Mouse (Mus musculus): Measurements from ENCODE around the gene Agtpbp1.
"Not testable (repeated sequence)": the region's sequence is repeated elsewhere in the genome, so short reads cannot be mapped to it uniquely, and the experiment has no call there.

Gene Agtpbp1

DNA sequence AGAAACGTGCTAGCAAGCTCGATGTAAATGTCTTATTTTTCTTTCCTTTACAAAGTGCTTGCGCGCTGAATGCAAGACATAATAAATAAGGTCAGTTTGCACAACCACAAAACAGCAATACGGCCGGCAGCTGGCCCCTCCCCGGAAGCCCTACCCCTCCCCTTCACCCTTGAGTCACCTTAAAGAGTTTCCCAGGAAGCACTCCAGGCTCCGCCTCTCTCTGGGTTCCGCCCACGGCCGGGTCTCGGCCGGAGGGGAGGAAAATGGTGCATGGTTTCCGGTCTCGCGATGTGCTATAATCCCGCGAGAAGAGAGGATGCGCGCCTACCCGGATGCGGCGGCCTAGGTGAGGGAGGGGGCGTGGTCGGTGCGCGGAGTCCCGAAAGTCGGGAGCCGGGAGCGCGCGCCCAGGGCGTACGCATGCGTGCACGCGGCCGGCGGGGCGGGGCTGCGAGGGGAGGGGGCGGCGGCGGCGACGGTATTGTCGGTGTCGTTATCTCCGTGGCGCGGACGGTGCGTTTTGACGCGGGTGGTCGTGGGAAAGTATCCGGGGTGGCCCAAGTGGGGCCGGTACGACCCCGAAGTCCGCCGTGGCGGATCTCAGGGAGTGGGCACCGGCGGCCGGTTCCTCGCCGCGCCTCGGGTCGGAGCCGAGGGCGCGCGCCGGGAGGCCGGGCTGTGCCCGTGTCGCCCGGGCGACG is at the start of gene Agtpbp1, which contains the start of gene Naa35:
Gene Agtpbp1, minus strand, starts transcription at position 281 of the 701 bp plus-strand sequence.
Gene Naa35, plus strand, starts transcription at position 313 of the 701 bp plus-strand sequence.
- DNase-seq: peak; percentile 99

DNA sequence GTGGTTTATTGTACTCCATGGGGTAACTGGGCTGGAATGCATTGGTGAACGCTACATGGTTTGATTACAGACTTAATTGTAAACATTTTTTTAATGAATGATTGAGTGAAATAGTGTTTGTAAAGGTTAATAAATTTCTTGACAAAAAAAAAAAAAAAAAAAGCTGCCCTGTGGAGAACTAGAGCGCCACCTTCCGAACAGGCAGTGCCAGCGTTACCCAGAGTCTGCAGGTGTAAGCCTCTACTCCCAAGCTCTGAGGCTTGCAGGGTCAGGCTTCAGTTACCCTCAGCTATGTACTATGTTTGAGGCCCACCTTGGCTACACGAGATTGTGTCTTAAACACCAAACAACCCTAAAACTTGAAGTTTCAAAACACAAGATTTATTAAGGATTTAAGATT is 49.6 kb upstream of the Agtpbp1 start:
- DNase-seq: no peak

DNA sequence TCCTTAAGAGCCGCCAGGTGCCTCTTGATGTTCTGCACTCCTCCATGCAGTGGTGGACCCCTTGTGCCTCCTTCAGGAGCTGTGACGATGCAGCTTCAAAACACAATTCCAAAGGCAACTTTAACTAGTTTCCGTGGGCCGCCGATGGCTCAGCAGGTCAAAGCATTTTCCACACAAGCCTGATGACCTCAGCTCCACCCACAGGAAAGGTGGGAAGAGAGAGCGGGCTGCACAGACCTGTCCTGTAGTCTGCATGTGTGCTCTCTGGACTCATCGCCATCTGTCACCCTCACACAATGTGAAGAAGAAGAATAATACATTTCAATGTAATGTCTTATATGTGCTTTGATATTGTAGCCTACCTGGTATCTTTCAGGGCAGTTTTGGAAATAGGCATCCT is 41.7 kb upstream of the Agtpbp1 start:
- DNase-seq: no peak

DNA sequence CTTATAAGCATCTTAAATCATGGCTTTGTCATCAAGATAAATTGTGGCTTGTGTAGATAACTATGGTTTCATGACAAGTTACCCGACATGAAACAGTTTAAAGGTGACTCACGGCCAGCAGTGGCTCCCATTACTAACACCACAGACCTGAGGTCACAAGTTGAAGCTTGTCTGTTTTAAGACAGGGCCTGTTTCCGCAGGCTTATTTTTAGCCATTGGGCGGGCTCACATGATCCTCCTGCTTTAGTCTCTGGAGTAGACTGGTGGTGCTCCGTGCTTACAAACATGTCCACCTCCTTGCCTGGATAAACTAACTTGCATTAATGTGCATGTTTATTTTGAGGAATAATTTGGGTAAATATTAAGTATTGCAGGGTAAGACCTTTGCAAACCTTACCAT is 39.9 kb upstream of the Agtpbp1 start:
- DNase-seq: no peak

DNA sequence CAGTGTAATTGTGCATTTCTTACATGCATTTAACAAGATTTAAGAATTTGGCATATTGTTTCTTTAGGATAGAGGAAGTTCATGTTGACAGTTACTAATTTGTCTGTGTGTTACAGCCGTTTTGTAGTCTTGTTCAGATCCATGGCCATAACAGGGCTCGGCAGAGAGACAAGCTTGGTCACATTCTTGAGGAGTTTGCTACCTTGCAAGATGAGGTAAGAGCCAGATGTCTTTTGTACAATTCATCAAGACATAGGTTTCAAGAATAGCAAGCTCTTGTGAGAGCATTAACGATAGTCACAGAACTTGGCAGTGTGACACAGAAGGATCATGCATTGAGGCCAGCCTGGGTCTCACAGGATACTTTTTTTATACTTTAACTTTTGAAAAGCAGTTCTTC is 39.4 kb upstream of the Agtpbp1 start:
- DNase-seq: no peak

DNA sequence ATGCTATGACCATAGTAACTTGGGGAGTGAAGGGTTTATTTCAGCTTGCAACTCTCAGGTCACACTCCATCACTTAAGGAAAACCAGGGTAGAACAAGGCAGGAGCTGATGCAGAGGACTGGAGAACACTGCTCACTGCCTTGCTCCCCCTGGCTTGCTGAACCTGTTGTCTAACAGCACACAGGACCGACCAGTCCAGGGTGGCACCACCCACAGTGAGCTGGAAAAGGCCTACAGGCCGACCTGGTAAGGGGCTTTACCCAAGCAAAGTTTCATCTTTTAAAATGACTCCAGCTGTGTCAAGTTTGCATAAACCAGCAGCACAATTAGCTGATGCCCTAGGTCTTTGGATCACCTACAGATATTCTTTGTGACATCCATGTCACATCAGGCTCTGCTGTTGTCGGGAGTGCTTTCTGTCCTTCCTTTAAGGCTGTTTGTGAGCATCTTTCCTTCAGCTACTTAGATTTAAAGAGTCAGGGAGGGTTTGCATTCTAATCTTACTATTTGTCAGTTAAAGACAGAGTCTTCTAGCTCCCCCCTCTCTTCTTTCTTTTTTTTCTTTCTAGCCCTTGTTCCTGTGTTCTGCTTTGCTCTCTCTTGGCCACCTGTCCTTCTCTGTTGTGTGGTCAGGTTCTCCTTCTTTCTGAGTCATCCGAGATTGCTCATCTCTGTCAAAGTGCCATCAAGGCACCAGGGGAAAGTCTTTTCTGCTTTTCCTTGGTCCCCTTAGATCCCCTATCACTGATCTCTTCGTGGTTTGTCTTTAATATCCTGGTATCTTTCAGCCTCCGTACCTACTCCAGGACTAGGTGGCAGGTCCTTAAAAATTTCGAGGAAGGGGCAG is 36.8 kb upstream of the Agtpbp1 start:
- no peak for DNase-seq

DNA sequence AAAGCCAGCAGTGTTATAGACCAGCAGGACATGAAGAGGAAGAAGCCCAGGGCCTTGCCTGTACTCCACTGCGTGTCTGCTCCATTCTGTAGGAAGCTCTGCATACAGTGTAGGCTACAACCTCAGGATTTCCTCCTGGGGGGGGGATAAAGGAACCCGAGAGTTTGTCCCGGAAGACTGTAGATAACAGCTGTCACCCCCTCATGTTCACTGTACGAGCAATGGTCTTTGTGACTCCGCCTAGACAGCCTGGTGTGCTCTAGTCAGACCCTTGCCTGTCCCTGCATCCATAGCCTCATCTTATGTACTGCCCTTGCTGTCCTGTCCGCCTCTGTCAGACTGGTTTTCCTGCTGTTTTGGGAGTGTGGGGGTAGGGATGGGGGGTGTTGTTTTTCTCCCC is 33.4 kb upstream of the Agtpbp1 start:
- no peak for DNase-seq

DNA sequence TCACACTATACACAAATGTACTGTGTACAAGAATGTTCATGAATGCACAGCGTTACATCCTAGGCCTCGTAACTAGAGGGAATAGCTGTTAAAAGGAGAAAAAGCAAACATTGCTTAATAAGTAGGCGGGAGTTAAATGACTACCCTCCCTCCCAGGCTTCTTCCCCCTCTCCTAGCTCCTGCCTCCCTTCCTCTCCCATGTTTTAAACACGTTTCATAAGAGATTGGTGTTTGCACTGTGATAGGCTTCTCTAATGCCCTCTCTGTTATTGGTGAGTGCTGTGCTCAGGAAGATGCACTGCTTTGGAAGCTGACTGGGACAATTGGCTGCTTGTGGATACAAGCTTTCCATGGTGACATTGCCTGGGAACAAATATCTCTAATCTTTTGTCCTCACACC is 30.5 kb upstream of the Agtpbp1 start:
- no peak for DNase-seq

DNA sequence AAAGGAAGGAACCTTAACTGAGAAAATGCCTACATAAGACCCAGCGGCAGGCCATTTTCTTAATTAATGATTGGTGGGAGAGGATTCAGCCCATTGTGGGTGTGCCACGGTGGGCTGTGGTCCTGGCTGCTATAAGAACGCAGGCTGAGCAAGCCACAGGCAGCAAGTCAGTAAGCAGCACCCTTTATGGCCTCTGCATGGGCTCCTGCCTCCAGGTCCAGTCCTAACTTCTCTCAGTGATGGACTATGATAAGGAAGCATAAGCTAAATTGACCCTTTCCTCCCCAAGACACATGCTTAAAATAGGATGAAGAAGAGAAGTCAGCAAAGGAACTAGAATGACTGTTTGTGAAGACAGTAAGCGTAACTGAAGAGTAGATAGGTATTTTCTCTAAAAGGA is 30.1 kb upstream of the Agtpbp1 start:
- DNase-seq: no peak

DNA sequence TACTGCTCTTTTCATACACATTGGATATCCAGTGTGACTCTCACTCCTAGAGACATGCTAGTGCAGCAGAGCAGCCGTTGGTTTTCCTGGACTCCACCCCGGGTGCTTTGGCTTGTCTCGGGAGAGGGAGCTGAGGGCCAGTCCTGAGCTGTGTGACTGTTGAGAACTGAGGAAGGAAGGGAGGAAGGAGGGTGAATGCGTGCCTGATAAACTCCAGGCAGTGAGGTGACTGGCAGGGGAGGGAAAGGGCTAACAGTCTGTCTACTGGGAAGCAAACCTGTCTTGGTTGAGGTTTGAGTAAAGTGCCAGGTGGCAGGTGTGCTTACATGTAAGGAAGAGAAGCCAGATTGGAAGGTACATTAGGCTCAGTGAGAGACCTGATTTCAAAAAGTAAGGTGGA is 28.8 kb upstream of the Agtpbp1 start:
- DNase-seq: no peak

DNA sequence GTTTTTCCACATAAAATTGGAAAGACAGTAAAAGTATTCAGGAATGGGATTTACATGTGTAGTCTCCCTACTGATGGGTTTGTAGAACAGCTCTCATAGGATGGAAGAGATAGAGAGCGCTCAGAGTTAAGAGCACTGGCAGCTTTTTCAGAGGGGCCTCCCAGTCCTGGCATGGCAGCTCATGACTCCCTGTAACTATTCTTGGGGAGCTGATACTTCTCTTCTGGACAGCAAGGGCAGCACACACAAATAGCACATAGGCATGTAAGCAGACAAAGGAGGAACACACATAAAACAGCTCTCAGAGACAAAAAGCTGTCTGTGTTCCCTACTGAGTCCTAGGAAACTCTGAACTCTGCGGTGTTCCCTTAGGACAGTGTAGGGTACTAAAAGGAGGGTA is 25.4 kb upstream of the Agtpbp1 start:
- no peak for DNase-seq

DNA sequence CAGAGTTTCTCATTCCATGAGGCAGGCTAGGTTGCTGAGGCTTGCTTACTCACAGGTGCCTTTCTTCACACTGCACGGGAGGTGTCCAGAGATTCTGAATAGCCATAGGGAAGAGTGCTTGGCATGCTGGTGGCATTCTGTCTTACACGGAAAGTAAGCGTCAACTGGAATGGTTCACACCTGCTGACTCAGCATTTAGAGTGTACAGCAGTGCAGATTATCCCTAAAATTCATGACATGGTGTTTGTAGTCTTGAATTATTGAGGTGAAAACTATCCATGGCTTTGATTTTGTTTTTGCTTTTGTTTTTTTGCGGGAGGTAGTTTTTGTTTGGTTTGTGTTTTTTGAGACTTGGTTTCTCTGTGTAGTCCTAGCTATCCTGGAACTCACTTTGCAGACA is 24.9 kb upstream of the Agtpbp1 start:
- DNase-seq: no peak

DNA sequence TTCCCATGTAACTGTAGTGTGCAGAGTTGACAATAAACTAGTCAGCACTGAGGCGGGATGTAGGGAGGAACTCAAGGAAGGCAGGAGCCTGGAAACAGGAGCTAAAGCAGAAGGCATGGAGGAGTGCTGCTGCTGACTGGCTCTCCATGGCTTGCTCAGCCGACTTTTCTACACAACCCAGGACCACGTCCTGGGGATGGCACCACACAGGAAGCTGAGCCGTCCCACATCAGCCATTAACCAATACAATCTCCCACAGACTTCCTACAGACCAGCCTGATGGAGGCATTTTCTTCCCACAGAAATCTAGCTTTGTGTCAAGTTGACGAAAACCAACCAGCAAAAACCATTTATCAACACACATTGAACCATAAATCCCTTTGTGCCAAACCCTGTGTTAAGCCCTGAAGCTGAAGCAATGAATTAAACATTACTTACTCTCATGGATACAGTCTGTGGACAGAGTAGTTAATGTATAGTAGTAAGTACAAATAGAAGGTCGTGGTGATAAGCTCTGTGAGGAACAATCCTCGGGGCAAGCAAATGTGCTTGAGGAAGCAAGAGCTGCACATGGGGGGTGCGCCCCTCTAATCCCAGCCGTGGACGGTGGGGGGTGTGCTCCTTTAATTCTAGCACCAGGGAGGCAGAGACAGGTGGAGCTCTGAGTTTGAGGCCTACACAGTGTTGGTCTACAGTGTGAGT is 20.3 kb upstream of the Agtpbp1 start:
- no peak for DNase-seq

DNA sequence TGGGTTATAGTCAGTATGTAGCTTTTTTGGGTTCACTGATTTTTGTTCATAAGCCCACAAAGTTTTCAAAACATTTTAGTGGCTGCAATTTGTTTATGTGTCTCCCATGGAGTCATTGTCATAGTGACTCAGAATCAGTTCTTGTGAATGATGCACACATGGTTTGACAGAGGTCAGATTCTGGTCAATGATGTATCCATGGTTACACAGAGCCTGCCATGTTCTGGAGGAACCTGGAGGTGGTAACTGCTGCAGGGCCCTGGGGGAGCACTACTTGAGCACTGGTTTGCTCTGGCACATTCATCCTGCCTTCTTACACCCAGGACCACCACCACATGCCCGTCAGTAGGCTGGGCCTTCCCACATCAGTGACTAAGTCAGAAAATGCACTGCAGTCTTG is 19.5 kb upstream of the Agtpbp1 start:
- no peak for DNase-seq

DNA sequence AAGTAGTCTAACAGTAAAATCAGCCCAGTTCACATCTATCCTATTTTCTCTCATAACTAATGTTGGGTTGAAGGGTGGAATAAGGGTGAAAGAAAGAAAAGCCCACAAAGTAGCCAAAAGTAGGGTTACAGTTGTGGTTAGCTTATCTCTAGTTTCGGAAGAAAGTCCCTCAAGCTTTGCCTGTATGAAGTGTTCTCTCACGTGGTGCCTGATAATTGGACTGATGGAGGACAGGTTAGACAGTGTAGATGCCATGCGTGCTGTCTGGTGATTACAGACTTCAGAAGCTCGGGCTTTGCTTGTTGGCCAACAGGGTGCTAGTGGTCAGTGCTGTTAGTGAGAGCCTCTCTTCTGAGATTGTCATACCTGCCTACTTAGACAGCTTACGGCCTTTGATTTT is 18.1 kb upstream of the Agtpbp1 start:
- DNase-seq: no peak

DNA sequence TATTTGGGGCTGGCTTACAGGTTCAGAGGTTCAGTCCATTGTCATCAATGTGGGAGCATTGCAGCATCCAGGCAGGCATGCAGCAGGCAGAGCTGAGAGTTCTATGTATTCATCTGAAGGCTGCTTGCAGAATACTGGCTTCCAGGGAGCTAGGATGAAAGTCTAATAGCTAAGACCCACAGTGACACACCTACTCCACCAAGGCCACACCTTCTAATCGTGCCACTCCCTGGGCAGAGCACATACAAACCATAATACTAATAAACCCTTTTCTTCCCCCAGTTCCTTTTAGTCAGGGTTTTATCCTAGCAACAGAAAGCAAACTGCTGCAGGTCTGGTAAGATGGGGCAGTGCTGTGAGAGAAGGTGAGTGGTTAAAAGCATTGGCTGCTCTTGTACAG is 7.6 kb upstream of the Agtpbp1 start:
- DNase-seq: no peak

DNA sequence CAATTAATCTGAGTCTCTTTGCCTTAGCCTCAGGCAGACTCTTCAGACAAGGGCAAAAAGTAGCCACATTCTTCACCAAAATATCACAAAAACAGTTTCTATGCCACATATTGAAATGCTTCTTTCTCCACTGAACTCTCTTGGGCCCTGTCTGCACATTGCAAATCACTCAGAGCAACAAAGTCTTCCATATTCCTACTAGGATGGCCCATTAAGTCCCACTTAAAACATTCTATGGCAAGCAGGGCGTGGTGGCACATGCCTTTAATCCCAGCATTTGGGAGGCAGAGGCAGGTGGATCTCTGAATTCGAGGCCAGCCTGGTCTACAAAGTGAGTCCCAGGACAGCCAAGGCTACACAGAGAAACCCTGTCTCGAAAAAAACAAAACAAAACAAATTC is 7.0 kb upstream of the Agtpbp1 start:
- DNase-seq: not testable (repeated sequence)

DNA sequence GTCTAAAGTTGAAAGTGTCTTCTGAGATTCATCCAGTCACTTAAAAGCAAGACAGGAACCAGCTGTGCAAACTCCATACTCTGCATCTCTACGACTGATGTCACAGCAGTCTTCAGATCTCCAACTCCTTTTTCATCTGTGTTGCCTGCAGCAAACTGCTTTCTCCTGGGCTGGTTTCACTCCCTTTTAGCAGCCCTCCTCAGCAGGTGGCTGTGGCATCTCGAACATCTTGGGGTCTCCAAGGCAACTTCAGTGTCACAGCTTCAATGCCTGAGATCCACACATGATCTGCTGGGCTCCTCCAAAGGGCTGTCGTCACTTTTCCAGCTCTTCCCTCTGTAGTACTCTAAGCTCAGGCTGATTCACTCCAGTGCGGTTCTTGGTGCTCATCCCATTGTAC is 5.7 kb upstream of the Agtpbp1 start:
- no peak for DNase-seq

DNA sequence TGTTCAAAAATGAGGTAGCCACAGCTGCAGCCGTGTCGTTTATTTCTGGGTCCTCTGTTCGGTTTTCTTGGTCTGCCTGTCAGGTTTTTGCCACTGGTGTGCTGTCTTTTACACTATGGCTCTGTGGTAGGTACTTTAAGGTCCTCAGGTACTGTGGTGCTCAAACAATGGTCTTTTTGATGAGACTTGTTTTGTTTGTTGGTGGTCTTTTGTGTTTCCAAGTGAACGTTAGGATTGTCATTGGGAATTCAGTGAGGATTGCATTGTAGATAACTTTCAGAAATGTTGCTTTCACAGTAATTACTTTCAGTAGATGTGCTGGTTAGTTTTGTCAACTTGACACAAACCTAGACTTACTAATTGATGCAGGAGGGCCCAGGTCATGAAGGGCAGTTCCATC is 4.6 kb upstream of the Agtpbp1 start:
- DNase-seq: no peak

DNA sequence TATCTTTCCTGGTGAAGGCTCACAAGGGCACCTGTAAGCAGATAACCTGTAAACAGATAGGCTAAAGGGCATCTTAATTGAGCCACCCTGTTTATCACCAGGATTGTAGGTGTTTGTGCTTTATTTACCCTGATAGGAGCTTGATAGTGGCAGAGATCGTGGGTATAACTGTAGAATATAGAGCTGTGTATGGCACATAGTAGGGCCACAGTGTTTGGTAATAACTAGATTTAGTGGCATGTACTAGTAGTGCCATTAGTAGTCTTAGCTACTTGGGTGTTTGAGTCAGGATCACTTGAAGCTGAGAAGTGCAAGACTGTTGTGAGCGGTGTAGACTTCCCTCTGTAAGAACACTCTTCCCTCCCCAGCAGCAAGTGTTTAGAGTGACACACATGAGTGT is 2.2 kb upstream of the Agtpbp1 start:
- no peak for DNase-seq

DNA sequence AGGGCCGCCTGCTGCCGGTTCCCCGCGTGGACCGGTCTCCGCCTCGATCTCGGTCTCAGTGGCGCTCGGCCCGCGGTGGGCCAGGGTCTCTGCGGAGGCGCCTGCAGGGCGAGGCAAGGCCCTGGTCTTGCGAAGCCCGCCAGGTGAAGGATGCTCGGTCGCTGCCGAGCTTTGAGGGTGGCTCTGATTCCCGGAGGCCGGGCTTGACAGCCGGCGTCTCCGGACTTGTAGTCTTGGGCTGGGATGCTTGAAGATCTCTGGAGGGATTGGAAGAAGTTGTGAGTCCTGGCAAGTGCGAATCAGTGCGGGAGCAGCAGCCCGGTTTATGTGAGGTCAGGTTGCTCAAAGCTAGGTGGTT is 600 bp upstream of the Agtpbp1 start:
- no peak for DNase-seq

DNA sequence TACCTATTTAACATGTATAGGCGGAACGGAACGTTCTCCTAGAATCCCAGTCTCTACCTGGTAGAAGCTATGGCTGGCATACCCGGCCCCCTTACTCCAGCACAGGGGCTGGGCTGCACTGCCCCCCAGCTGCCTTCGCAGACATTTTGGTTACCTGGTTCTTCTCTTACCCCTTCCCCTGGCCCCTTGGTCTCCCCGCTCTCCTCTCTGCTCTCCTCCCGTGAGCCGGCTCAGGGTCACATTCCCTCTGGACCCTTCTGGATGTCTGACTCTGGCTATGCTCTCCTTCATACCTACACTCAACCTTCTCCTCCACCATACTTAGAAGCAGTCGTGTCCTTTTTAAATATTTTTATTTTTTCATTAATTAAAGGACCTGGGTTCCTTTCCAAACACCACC is 546 bp downstream of the Agtpbp1 start:
- DNase-seq: peak; percentile 23 to 24

DNA sequence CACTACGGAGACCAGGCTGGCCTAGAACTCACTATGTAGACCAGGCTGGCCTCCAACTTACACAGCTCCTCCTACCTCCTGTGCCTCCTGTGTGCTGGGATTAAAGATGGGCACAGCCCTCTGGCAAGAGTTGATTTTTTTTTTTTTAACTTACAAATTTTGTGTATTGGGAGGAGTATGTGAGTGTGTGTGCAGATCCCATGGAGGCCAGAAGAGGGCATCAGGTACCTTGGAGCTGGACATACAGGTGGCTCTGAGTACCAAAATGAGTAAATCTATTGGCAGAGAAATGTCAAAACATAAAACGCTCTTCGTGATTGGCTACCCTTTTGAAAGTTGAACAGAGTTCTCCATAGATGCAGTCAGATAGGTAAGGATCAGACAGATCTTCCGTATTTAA is 4.1 kb downstream of the Agtpbp1 start:
- DNase-seq: no peak

DNA sequence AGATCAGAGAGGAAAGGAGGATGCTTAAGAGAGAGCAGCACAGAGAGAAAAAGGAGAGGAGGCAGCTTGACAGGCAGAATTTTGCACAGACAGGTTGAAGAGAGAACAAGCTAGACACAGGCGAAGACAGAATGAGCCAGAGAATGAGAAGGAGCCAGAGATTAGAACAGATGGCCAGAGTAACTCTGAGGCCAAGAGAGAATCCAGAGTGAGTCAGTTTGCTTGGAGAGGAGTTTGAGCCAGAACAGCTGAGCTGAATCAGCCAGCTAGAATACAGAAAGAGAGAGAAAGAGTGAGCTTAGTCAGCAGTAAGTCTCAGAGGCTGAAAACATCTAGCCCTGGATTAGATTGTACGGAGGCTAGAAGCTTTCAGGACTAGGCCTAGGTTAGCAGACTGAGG is 12.5 kb downstream of the Agtpbp1 start:
- DNase-seq: no peak

Data from spleen, adult 18-20 months (tissue).